ENCODE assay signal across 8 mouse cellular contexts in the genomic region with DNA sequence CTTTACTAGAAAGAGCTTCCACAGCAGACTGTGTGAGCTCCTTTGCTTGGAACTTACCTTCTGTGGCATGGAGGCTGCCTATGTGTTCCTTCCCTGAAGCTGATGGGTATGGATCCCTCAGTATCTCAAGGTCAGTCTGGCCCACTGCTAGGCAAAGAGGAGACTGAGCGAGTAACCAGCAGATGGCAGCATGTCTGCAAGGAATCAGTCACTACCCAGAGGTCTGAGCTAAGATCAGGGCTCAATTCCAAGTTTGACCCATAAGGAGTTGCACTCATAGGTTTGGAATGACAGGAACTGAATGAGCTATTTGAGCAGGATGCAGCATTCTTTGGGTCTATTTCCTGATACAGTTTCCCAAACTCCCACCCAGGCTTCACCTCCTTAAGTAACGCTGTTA. TPM values are rescaled to one million over a fixed set of nuclear protein-coding genes. Genes with fewer than 3 reads are reported as not detected.
A peak's percentile ranks its signal among the peaks of the same experiment; 100 is the strongest.
DNase-seq lines count a peak whose midpoint lies in the region; ATAC-seq and TF ChIP-seq lines count a peak whose summit lies in the region.

No protein-coding gene starts in this region.

- peak; percentile 63 for ATAC-seq in forebrain, embryonic 16.5 days
- no peak for ATAC-seq in liver, embryonic 14.5 days (ENCODE audit: insufficient read depth)

- TF ChIP-seq EP300 in liver, embryonic 14.5 days (IDR thresholded peaks at IDR 0.05; ENCODE audit: low read depth), result no peak

- H3K9me3 ChIP-seq in heart, embryonic 10.5 days, result no peaks in the 10 kb centered on the region
- H3K9me3 ChIP-seq in forebrain, embryonic 16.5 days (ENCODE audit: control insufficient read depth, low read length), result no peaks in the 10 kb centered on the region
- H3K9me3 ChIP-seq in liver, embryonic 14.5 days (ENCODE audit: control insufficient read depth, low read length), result no peaks in the 10 kb centered on the region

- no peak overlapping the region for H3K9ac ChIP-seq in forebrain, embryonic 16.5 days (replicated peaks; ENCODE audit: low read depth, low read length)
- H3K9ac ChIP-seq in liver, embryonic 14.5 days (replicated peaks), result no peak overlapping the region

- H3K4me2 ChIP-seq in forebrain, embryonic 16.5 days (ENCODE audit: low read length), result no peak overlapping the region
- H3K4me2 ChIP-seq in liver, embryonic 14.5 days (ENCODE audit: low read depth), result no peak overlapping the region

- WGBS in heart, embryonic 10.5 days, result 30% methylated on average over 2 of the region's 2 CpGs
- WGBS in forebrain, embryonic 16.5 days, result 48% methylated on average over 2 of the region's 2 CpGs
- whole genome bisulfite sequencing in liver, embryonic 14.5 days (ENCODE audit: insufficient replicate concordance), result 31% methylated on average over 2 of the region's 2 CpGs

- no peaks in the 10 kb centered on the region for H3K4me1 ChIP-seq in heart, embryonic 10.5 days
- H3K4me1 ChIP-seq in forebrain, embryonic 16.5 days (replicated peaks; ENCODE audit: control insufficient read depth, insufficient read depth, low read length), result no peaks in the 10 kb centered on the region
- no peaks in the 10 kb centered on the region for H3K4me1 ChIP-seq in liver, embryonic 14.5 days (replicated peaks; ENCODE audit: control insufficient read depth in 2 of 2, insufficient read depth in 2 of 2, low read length in 1 of 2)

- no peak overlapping the region for H3K27ac ChIP-seq in heart, embryonic 10.5 days
- no peak overlapping the region for H3K27ac ChIP-seq in forebrain, embryonic 16.5 days (ENCODE audit: low read length)
- H3K27ac ChIP-seq in liver, embryonic 14.5 days, result no peak overlapping the region

- H3K4me3 ChIP-seq in heart, embryonic 10.5 days, result no peak overlapping the region
- no peak overlapping the region for H3K4me3 ChIP-seq in forebrain, embryonic 16.5 days (replicated peaks; ENCODE audit: low read length)
- H3K4me3 ChIP-seq in liver, embryonic 14.5 days (ENCODE audit: insufficient read depth in 1 of 2, low read depth in 2 of 2, low read length in 2 of 2), result no peak overlapping the region

- TF ChIP-seq CTCF in liver, embryonic 14.5 days (IDR thresholded peaks at IDR 0.05; ENCODE audit: low read depth), result peak; percentile 43

- H3K36me3 ChIP-seq in heart, embryonic 10.5 days, result no peaks in the 10 kb centered on the region
- peaks cover 12% of the 10 kb centered on the region for H3K36me3 ChIP-seq in forebrain, embryonic 16.5 days (ENCODE audit: control insufficient read depth, insufficient read depth)
- no peaks in the 10 kb centered on the region for H3K36me3 ChIP-seq in liver, embryonic 14.5 days (replicated peaks; ENCODE audit: control insufficient read depth, insufficient read depth, low read depth)

- peak; percentile 97 for DNase-seq in heart, adult 11 months
- DNase-seq in heart, embryonic 10.5 days (ENCODE audit: low spot score), result no peak
- DNase-seq in adrenal gland, postnatal 10 days, result peak; percentile 73
- peak; percentile 26 for DNase-seq in hindlimb bud, embryonic 11.5 days (ENCODE audit: extremely low spot score, low read depth, low spot score)
- no peak for DNase-seq in liver, embryonic 14.5 days (ENCODE audit: low read depth in 3 of 3, low spot score in 3 of 3)
- peak; percentile 78 for DNase-seq in retina, embryonic 14.5 days (ENCODE audit: low spot score)
- DNase-seq in spleen, adult 18-20 months, result no peak

- 0 out of 2 replicates have a peak, but pooled peaks cover 6% of the 10 kb centered on the region for H3K27me3 ChIP-seq in heart, embryonic 10.5 days (ENCODE audit: insufficient read depth, poor library complexity, severe bottlenecking)
- H3K27me3 ChIP-seq in forebrain, embryonic 16.5 days (replicated peaks; ENCODE audit: control insufficient read depth, insufficient read depth, low read length), result no peaks in the 10 kb centered on the region
- no peaks in the 10 kb centered on the region for H3K27me3 ChIP-seq in liver, embryonic 14.5 days (ENCODE audit: control insufficient read depth, insufficient read depth, low read length)

RNA-seq across cellular contexts. Expression of gene Pxdn, which starts 30.4 kb away (rescaled TPM):
- 92.0 and 109 TPM in 2 replicates for polyA plus RNA-seq in heart, embryonic 10.5 days (2016; fragmentation: Nextera tagmentation; extraction: Ambion mirVana)
- total RNA-seq in adrenal gland, postnatal 10 days (2021), result 100 to 1,000 TPM in 1 of 2 experiments, 10 to 100 TPM in 1; 92.0 to 121 TPM
- 51.1 and 53.3 TPM in 2 replicates for polyA plus RNA-seq in forebrain, embryonic 16.5 days (2015; fragmentation: Nextera tagmentation; extraction: Ambion mirVana)
- 2.9 and 3.0 TPM in 2 replicates for polyA plus RNA-seq in liver, embryonic 14.5 days (2012; rRNA removed)
- 3.2 and 4.0 TPM in 2 replicates for polyA plus RNA-seq in liver, embryonic 14.5 days (2014; fragmentation: Nextera tagmentation; extraction: Ambion mirVana)

Comparison
In these comparisons a context has a peak if more than half of its experiments do, and no peak if none do; other contexts are left out.
1. DNase-seq: peak in heart, adult 11 months (single experiment), adrenal gland, postnatal 10 days (single experiment), hindlimb bud, embryonic 11.5 days (single experiment) and retina, embryonic 14.5 days (single experiment); none in heart, embryonic 10.5 days (single experiment), liver, embryonic 14.5 days (0 of 3) and spleen, adult 18-20 months (0 of 2).
2. RNA of gene Pxdn, which starts 30.4 kb away (polyA plus RNA-seq): 92.0 to 109 TPM in heart, embryonic 10.5 days and 51.1 to 53.3 TPM in forebrain, embryonic 16.5 days; 2.9 to 4.0 TPM in liver, embryonic 14.5 days; every median in the first group is over 10 times any median in the second.